Mouse (Mus musculus): ENCODE results near the gene Pex6. TPM values are rescaled to one million over a fixed set of nuclear protein-coding genes. Genes with fewer than 3 reads are reported as not detected.

Pex6 gene
- total and polyA plus RNA-seq, 3 experiments, result 13.7 to 31.8 (median 26.5) TPM

DNA sequence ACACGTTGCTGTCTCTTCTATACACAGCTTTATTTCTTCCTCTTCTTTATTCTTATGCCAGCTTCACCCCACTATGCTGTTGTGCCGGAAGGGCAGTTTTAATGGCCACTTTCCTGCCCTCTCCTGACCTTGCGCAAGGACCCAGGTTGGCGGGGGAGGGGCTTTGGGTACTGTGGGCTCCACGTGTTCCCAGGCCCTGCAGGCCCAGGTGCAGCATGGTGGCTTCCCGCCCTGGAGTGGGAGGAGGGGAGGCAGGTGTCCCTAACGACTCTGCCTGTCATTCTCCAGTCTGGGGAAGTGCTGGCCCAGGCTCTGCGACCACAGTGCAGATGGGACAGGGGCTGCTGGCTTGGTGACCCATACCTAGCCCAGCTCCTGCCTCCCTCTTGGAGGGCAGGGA, 56.6 kb downstream of the Pex6 start:
- Histone ChIP-seq H3K4me3 (replicated peaks in 1 of 3; ENCODE audit: low read depth in 2 of 3, low read length in 2 of 3, poor library complexity in 1 of 3) (no peak overlapping the region), H3K27ac (ENCODE audit: insufficient read depth, low read depth) (no peak overlapping the region), H3K4me2 (ENCODE audit: insufficient read depth, low read depth, poor library complexity, severe bottlenecking) (no peak overlapping the region), H3K9ac (ENCODE audit: insufficient read depth, low read depth) (no peak overlapping the region), H3K27me3 (replicated peaks) (no peaks in the 10 kb centered on the region), H3K9me3 (replicated peaks; ENCODE audit: low read length) (no peaks in the 10 kb centered on the region), H3K4me1 (ENCODE audit: control insufficient read depth in 1 of 2, insufficient read depth in 2 of 2) (peaks cover 13 to 31% of the 10 kb centered on the region in 2 experiments), H3K36me3 (replicated peaks in 1 of 2; ENCODE audit: control insufficient read depth in 1 of 2, insufficient read depth in 1 of 2, low read length in 1 of 2) (no peaks in the 10 kb centered on the region), H3K79me2 (replicated peaks; ENCODE audit: control insufficient read depth, extremely low read depth, insufficient read depth, poor library complexity, severe bottlenecking) (no peaks in the 10 kb centered on the region)
- dilution Hi-C loops (cut with MboI; ENCODE audit: extremely low pct_ligation_motif_present, extremely low pct_unique_long_range_greater_than_20kb, low sequenced_read_pairs) (no loop called here), in situ Hi-C loops (cut with MboI; ENCODE audit: low pct_ligation_motif_present, low pct_unique_long_range_greater_than_20kb, low sequenced_read_pairs) (no loop called here)
- DNase-seq (ENCODE audit: extremely low read depth), result no peak
- TF ChIP-seq ZMIZ1 (IDR thresholded peaks at IDR 0.05; ENCODE audit: low read depth, low read length) (no peak), BHLHE40 (IDR thresholded peaks at IDR 0.05; ENCODE audit: low read depth, low read length) (no peak), SIN3A (IDR thresholded peaks at IDR 0.05; ENCODE audit: low read length) (no peak), TBP (conservative IDR thresholded peaks at IDR 0.05; ENCODE audit: low read depth, low read length) (no peak), ZC3H11A (IDR thresholded peaks at IDR 0.05; ENCODE audit: low read depth, low read length) (no peak), CHD2 (IDR thresholded peaks at IDR 0.05; ENCODE audit: low read length) (peak; percentile 24; the same call in 1 of the 2 replicates), SMC3 (IDR thresholded peaks at IDR 0.05; ENCODE audit: low read depth, low read length) (no peak), ELF1 (IDR thresholded peaks at IDR 0.05; ENCODE audit: low read depth, low read length) (no peak), EP300 (IDR thresholded peaks at IDR 0.05; ENCODE audit: low read length) (no peak), USF2 (conservative IDR thresholded peaks at IDR 0.05; ENCODE audit: low read depth, low read length) (no peak), IRF4 (IDR thresholded peaks at IDR 0.05; ENCODE audit: low read depth, low read length) (no peak), NRF1 (IDR thresholded peaks at IDR 0.05; ENCODE audit: low read depth, low read length) (no peak), CHD1 (IDR thresholded peaks at IDR 0.05; ENCODE audit: low read depth, low read length) (no peak), RCOR1 (conservative IDR thresholded peaks at IDR 0.05; ENCODE audit: low read depth, low read length) (no peak), ZNF384 (IDR thresholded peaks at IDR 0.05; ENCODE audit: low read depth, low read length) (no peak), TCF12 (IDR thresholded peaks at IDR 0.05; ENCODE audit: low read depth, low read length) (peak; percentile 52; the same call in 1 of the 2 replicates), JUND (conservative IDR thresholded peaks at IDR 0.05; ENCODE audit: low read depth, low read length) (no peak), E2F4 (IDR thresholded peaks at IDR 0.05; ENCODE audit: insufficient replicate concordance, low read depth, low read length) (no peak), NELFE (IDR thresholded peaks at IDR 0.05; ENCODE audit: low read depth, low read length) (no peak), POLR2A (IDR thresholded peaks at IDR 0.05; ENCODE audit: low read depth, low read length) (no peak), HCFC1 (IDR thresholded peaks at IDR 0.05; ENCODE audit: low read depth, low read length) (no peak), JUN (IDR thresholded peaks at IDR 0.05; ENCODE audit: insufficient read depth, low read depth, low read length) (no peak), MYC (IDR thresholded peaks at IDR 0.05; ENCODE audit: low read depth, low read length) (no peak), UBTF (IDR thresholded peaks at IDR 0.05; ENCODE audit: low read depth, low read length) (no peak), ZKSCAN1 (IDR thresholded peaks at IDR 0.05; ENCODE audit: borderline replicate concordance, low read depth, low read length) (no peak), MXI1 (IDR thresholded peaks at IDR 0.05; ENCODE audit: low read depth, low read length) (no peak), MAX (IDR thresholded peaks at IDR 0.05; ENCODE audit: low read length) (peak; percentile 66; the same call in 1 of the 2 replicates)

Measured in CH12.LX (cell line).